Mouse (Mus musculus) CD4-positive naive resting alpha-beta T cell, adult 57 days (primary cell): ENCODE data around the gene Ugcg. TPM values are rescaled to one million over a fixed set of nuclear protein-coding genes. Genes with fewer than 3 reads are reported as not detected.

ENCODE experiments used
- total RNA-seq: library from RNA; stranded (reverse); gene quantifications from one replicate; pipeline ENCODE4 v1.2.4, GENCODE M21; 2023

The Ugcg gene
- total RNA-seq: 249 TPM

DNA sequence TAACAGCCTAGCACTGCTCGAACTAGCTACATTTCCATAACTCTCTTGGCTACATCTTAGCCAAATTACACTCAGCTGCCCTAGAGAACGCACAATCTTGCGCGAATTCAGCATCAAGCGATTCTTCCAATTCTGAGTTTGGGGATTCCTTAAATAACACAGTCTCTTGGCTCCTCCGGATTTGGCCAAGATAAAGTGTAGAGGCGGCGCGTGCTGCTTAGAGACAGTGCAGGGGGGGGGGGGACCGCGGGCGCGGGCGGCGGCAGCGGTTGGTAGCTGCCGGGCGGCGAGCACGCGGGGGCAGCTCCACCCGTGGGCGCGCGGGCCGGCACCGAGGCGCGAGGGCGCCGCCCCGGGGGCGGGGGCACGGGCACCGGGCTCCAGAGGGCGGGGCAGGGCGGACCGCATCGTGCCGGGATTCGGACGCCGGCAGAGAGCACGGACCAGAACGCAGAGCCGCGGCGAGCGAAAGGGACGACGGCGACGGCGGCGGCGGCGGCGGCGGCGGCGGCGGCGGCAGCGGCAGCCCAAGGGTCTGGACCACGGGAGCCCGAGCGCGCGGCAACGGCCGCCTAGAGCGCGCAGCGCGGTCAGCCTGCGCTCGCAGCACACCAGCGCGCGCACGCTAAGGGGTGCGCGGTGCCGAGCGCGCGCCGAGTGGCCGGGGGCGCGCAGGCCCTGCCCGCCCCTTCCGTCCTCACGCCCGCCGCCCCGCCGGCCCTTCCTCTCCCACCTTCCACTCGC is at the start of gene Ugcg:
Gene Ugcg (plus strand): TSS at position 456 of the 744 bp plus-strand sequence.

Other genes with a start within 250 kb of the Ugcg start
- gene Zkscan16, start 245.6 kb upstream of the Ugcg start, total RNA-seq: not detected
- 2.0 TPM for gene Ptgr1, start 202.1 kb upstream of the Ugcg start, total RNA-seq
- gene Dnajc25, start 194.2 kb upstream of the Ugcg start, total RNA-seq: 9.9 TPM
- 4.0 TPM for gene Gm20503, start 186.0 kb upstream of the Ugcg start, total RNA-seq
- 35.9 TPM for gene Gng10, start 154.2 kb upstream of the Ugcg start, total RNA-seq
- not detected for gene AI481877, start 50.3 kb upstream of the Ugcg start, total RNA-seq
- gene Susd1, start 249.4 kb downstream of the Ugcg start, total RNA-seq: 8.9 TPM